Mouse (Mus musculus) thymus, adult 2 months (tissue): ENCODE data around the gene Ush1g. TPM values are rescaled to one million over a fixed set of nuclear protein-coding genes. Genes with fewer than 3 reads are reported as not detected.

Experiments used
- DNase-seq: peaks from one replicate; pipeline ENCODE4 v3.0.0; 2021
- H3K27ac ChIP-seq: fragments of 200-500 bp; 2 replicates; pipeline ENCODE4 v1.5.1; 2012; ENCODE audit warnings: low read length, control low read depth; ENCODE audit not compliant: control insufficient read depth, insufficient read depth
- H3K27me3 ChIP-seq: fragments of 200-500 bp; 2 replicates; pipeline ENCODE4 v1.6.1; 2012; ENCODE audit warnings: mild to moderate bottlenecking, low read length, moderate library complexity, mixed read lengths; ENCODE audit not compliant: control insufficient read depth, insufficient read depth
- H3K36me3 ChIP-seq: fragments of 200-500 bp; 2 replicates; pipeline ENCODE4 v1.6.1; 2012; ENCODE audit warnings: mild to moderate bottlenecking, low read length, moderate library complexity; ENCODE audit not compliant: control insufficient read depth, insufficient read depth
- H3K4me1 ChIP-seq: fragments of 200-500 bp; replicated peaks from 2 replicates; pipeline ENCODE4 v1.6.1; 2012; ENCODE audit warnings: low read length; ENCODE audit not compliant: control insufficient read depth, insufficient read depth
- H3K4me3 ChIP-seq: fragments of 200-500 bp; 2 replicates; pipeline ENCODE4 v1.5.1; 2012; ENCODE audit warnings: mild to moderate bottlenecking, low read length, control low read depth, moderate library complexity; ENCODE audit not compliant: control insufficient read depth, insufficient read depth
- CTCF ChIP-seq: fragments of 200-500 bp; IDR thresholded peaks from 2 replicates; pipeline ENCODE4 v1.5.1; 2012; ENCODE audit warnings: mild to moderate bottlenecking, control low read depth, low read length, moderate library complexity, borderline replicate concordance; ENCODE audit not compliant: control insufficient read depth, poor library complexity, insufficient read depth; ENCODE audit errors: extremely low read depth
- POLR2A ChIP-seq: fragments of 200-500 bp; IDR thresholded peaks from 2 replicates; pipeline ENCODE4 v1.6.1; 2012; ENCODE audit warnings: mild to moderate bottlenecking, low read length, control low read depth, moderate library complexity; ENCODE audit not compliant: control insufficient read depth, poor library complexity, insufficient read depth; ENCODE audit errors: extremely low read depth
- WGBS: fragments of 180-500 bp; shearing (Covaris S2); methylation state at CpG from one replicate; pipeline ENCODE4 v1.1.7; 2018; 5-methylcytosine and 5-hydroxymethylcytosine counted together
- polyA plus RNA-seq: library from polyadenylated mRNA; depleted of rRNA; stranded (reverse); fragments of >200 nt; gene quantifications from 2 replicates; pipeline ENCODE4 v1.2.3, GENCODE M21; 2012

The Ush1g gene
- polyA plus RNA-seq, 1 experiment, result 0.05 TPM

DNA sequence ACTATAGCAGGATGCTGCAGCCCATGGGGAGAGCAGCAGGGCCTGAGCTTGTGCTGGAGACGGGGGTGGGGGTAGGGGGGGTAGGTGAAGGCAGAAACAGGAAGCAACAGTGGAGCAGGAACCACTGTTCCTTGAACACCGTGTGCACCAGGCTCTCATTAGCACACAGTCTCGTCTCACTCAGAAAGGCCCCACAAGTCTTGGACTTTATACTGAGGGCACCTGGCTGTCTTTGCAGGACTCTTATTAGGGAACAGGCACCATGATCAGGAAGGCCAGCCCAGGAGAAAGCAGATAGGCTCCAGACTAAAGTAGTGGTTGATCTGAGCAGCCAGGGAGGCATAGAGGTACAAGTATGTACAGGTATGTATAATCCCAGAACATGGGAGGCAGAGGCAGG, 15.5 kb upstream of the Ush1g start:
- DNase-seq, result no peak
- Histone ChIP-seq H3K36me3 (no peaks in the 10 kb centered on the region), H3K4me1 (no peaks in the 10 kb centered on the region), H3K27ac (no peak overlapping the region), H3K27me3 (peaks cover 12% of the 10 kb centered on the region; the same call in 1 of the 2 replicates), H3K4me3 (no peak overlapping the region)
- 6% methylated on average over 3 of the region's 3 CpGs for WGBS
- no peak for TF ChIP-seq CTCF
- no peak for TF ChIP-seq POLR2A

DNA sequence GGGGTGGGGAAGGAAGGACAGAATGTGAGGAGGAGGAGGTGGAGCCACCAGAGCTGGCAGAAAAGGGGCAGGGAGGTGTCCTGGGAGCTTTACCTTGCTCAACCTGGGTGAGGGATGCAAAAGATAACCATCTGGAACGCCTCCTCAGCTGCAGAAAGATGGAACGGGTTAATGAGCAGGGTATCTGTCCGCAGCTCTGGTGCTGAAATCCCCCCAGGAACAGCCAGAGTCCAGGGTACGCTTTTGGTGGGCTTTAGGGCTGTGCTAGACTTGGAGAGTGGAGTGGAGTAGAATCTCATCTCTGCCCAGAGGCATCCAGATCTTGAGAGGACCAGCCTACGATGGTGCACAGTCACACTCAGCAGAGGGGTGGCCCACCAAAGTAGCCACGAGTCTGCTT, 14.3 kb upstream of the Ush1g start:
- no peak for DNase-seq
- no peaks in the 10 kb centered on the region for H3K4me1 ChIP-seq
- no peaks in the 10 kb centered on the region for H3K36me3 ChIP-seq
- H3K4me3 ChIP-seq, result no peak overlapping the region
- WGBS, result 22% methylated on average over 6 of the region's 6 CpGs
- H3K27me3 ChIP-seq, result peaks cover 12% of the 10 kb centered on the region; the same call in 1 of the 2 replicates
- TF ChIP-seq CTCF, result no peak
- TF ChIP-seq POLR2A, result no peak
- no peak overlapping the region for H3K27ac ChIP-seq

DNA sequence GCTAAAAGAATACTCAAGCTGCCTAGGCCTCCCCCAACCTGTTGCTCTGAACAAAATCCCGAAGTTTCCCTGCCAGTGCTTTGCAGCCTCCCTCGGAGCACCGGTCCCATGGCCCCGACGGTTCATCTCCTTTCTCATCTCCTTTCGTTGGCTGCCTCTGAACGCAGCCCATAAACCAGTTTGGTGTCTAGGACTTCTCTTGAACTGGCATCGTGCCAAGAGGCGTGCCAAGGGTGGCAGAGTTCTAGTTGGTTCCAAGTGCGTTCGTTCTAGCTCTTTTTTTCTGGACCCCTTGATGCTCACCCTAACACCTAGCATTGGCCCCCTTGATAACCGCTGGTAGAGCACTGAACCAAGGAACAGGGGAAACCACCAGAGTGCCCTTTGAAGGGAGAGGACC, 13.4 kb upstream of the Ush1g start:
- 58% methylated on average over 12 of the region's 12 CpGs for WGBS
- no peak overlapping the region for H3K27ac ChIP-seq
- H3K36me3 ChIP-seq, result no peaks in the 10 kb centered on the region
- no peaks in the 10 kb centered on the region for H3K4me1 ChIP-seq
- no peak overlapping the region for H3K4me3 ChIP-seq
- no peak for DNase-seq
- TF ChIP-seq CTCF (no peak), POLR2A (no peak)
- H3K27me3 ChIP-seq, result peaks cover 12% of the 10 kb centered on the region; the same call in 1 of the 2 replicates

DNA sequence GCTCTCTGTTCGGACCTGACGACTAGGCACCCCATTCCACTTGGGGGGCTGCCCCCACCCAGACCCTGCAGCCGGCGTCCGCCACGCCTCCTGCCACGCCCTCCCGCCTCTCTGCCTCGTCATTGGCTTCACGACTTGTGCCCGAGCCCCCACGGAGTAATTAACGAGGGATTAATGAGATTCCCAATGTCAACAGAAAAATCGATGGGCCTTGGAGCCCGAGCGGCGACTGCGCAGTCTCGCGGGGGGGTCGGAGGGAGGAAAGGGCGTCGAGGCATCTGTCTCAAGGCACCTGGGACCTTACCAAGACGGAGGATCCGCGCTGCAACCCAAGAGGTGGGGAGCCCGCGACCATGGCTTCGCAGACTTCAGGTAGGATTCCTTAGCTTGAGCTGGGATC, 12.7 kb upstream of the Ush1g start, which contains the start of gene Otop3:
Gene Otop3 (plus strand): TSS at position 201 of the 400 bp plus-strand sequence.
- H3K27ac ChIP-seq, result no peak within 1 kb of the TSS
- DNase-seq, result no peak
- no peaks in the 10 kb centered on the region for H3K4me1 ChIP-seq
- WGBS, result 12% methylated on average over 29 of the region's 29 CpGs
- H3K36me3 ChIP-seq, result no peaks in the 10 kb centered on the region
- peaks cover 12% of the 10 kb centered on the region; the same call in 1 of the 2 replicates for H3K27me3 ChIP-seq
- no peak within 1 kb of the TSS for H3K4me3 ChIP-seq
- TF ChIP-seq POLR2A (no peak), CTCF (no peak)

DNA sequence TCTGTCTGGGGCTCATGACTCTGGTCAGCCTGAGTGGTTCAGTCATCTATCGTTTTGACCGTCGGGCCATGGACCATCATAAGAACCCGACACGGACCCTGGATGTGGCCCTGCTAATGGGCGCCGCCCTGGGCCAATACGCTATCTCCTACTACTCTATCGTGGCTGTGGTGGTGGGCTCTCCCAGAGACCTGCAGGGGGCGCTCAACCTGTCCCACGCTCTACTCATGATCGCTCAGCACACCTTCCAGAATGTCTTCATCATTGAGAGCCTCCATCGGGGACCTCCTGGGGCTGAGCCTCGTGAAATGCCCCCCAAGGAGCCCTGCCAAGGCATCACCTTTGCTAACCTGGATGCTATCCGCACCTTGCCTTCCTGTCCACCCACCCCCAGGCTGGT, 7.5 kb upstream of the Ush1g start:
- Histone ChIP-seq H3K27ac (no peak overlapping the region), H3K36me3 (no peaks in the 10 kb centered on the region), H3K4me1 (no peaks in the 10 kb centered on the region), H3K27me3 (peaks cover 8% of the 10 kb centered on the region; the same call in 1 of the 2 replicates), H3K4me3 (no peak overlapping the region)
- TF ChIP-seq POLR2A (no peak), CTCF (peak; percentile 70; the same call in 1 of the 2 replicates)
- peak; percentile 28 for DNase-seq
- WGBS, result 69% methylated on average over 15 of the region's 15 CpGs

DNA sequence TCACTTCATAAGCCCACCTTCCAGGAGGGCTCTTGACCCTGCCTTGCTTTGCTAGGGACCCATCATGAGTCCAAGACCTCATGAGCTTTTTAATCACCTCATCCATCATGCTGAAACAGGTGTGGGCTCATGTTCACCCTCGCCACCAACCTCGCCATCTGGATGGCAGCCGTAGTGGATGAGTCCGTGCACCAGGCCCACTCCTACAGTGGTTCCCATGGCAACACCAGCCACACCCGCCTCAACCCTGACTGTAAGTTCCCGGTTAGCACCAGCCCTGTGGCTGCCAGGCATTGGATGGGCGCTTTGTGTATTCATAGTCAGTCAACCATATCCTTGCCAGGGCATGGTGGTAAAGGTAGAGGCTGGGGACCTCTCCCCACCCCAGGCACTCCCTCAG, 4.9 kb upstream of the Ush1g start:
- H3K27ac ChIP-seq, result no peak overlapping the region
- TF ChIP-seq POLR2A, result no peak
- no peak for TF ChIP-seq CTCF
- H3K36me3 ChIP-seq, result no peaks in the 10 kb centered on the region
- no peak overlapping the region for H3K4me3 ChIP-seq
- no peaks in the 10 kb centered on the region for H3K4me1 ChIP-seq
- 62% methylated on average over 7 of the region's 7 CpGs for WGBS
- H3K27me3 ChIP-seq, result peaks cover 10% of the 10 kb centered on the region; the same call in 1 of the 2 replicates
- no peak for DNase-seq

DNA sequence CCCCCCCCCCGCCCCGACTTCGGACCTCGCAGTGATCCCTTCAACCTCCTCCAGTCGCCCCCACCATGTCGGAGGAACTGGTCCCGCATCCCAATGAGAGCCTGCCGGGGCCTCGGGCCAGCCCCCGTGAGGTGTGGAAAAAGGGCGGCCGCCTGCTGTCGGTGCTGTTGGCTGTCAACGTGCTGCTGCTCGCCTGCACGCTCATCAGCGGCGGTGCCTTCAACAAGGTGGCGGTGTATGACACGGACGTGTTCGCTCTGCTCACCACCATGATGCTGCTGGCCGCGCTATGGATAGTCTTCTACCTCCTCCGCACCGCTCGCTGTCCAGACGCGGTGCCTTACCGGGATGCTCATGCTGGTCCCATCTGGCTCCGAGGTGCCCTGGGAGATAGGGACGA, 1.5 kb upstream of the Ush1g start:
- no peak overlapping the region for H3K4me3 ChIP-seq
- WGBS, result 21% methylated on average over 32 of the region's 32 CpGs
- H3K4me1 ChIP-seq, result no peaks in the 10 kb centered on the region
- DNase-seq, result no peak
- no peak for TF ChIP-seq POLR2A
- peaks cover 34% of the 10 kb centered on the region; the same call in 1 of the 2 replicates for H3K27me3 ChIP-seq
- H3K27ac ChIP-seq, result no peak overlapping the region
- H3K36me3 ChIP-seq, result no peaks in the 10 kb centered on the region
